Mouse (Mus musculus) embryo, embryonic 11.5 days (tissue): ENCODE data around the gene Chchd6.

Experiments
- DNase-seq: peaks from one replicate; pipeline ENCODE4 v3.0.0-alpha.2; 2012; ENCODE audit warnings: low read depth, low spot score

Chchd6 gene

DNA sequence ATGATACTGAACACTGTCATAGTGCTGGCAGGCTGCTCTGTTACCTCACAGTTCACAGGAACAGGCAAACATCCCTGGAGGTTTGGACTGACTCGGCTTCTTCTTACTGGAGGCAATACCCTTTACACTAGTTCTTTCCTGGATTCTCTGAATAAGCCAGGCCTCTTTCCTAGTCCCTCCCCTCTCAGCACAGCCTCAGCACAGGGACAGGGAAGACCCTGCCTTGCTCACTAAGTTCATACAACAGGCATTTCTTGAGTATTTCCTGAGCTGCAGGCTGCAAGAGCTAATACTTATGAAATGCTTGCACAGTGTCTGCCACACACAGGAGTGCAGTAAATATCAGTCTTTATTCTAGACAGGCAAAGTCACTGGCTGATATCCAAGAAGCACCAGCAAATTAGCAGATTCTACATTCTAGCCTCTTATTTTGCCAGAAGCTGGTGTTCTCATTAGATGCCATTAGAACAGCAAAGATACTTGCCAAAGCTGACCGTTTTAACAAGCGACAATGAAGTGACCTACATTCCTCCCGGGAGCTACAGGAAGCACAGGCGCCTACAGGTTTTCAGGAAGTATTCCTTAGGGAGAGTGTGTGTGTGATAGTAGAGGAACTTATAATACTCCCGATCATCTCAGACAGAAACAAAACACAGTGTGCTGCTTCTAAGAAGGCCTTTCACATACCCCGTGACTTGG is 142.3 kb downstream of the Chchd6 start:
- no peak for DNase-seq

DNA sequence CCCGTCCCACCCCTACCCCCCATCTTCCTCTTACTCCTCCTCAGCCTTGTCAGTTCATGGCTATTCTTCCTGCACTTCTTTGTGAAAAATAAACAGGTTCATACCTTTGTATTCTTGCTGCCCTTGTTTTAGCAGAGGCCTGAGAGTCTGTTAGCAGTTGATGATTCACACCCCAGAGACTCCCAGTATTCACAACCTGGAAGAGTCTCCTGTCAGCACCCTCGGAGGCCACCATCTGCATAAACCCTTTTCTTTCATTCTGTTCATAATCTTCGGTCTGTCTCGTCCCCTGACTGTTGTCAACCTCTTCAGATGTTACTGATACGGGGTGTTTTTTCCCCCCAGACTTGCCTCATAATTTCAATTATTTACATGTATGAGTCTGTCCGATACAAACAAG is 143.1 kb downstream of the Chchd6 start:
- DNase-seq, result no peak

DNA sequence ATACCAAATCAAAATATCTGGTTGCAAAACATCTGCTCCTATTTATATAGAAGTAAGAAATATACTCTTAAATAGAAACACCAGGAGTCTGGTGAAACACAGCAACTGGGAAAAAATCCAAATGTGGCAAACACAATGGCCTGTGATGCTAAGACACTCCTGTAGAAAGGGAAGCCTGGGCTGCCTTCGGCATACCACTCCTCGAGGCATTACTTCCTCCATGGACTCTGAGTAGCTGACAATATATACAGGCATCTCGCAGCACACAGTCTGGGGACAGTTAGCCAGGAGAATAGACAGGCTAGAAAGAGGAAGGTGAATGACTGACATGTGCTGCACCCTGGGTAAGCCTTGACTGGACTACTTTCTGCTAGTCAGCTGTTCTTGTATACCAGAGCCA is 146.7 kb downstream of the Chchd6 start:
- no peak for DNase-seq

DNA sequence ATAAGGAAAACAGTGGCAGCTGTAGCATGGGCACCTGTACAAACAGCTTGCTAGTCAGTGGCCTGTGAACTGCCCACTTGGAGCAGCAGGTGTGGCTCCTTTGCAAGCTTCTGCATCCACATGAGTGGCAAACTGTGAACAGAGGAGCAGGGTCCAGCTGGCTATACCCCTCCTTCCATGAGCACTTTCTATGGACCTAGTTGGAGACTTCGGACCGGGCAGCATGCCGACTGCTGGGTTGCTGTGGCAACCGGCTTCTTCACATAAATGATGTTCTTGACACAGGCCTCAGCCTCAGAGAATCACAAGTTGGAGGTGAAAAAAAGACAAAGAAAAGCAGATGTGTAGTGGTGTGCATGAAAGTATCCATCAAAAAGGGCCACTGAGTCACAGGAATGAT is 154.8 kb downstream of the Chchd6 start:
- DNase-seq, result no peak

DNA sequence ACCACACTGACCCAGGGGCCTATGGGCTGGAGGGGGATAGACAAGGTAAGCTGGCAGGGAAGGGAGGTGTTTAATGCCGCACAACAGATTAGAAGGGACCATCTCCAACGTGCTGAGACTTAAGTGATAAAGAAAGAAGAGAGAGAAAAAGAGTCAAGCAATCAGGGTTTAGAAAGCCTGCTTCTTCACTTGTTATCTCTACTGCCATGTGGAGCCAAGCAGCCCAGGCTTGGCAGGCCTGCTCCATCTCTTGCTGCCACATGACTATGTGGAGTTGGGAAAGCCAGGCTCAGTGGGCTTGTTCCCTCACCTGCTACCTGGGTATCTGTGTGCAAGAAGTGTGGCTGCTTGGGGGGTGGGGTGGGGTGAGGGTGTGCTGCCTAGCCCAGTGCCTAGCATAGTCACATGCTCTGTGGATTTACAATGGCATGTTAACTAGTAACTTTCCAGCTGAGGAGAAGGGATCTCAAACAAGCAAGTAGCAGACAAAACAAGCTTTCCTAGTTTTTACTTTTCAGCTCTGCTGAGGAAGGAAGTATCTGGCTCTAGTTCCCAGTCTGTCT is 163.5 kb downstream of the Chchd6 start:
- no peak for DNase-seq

DNA sequence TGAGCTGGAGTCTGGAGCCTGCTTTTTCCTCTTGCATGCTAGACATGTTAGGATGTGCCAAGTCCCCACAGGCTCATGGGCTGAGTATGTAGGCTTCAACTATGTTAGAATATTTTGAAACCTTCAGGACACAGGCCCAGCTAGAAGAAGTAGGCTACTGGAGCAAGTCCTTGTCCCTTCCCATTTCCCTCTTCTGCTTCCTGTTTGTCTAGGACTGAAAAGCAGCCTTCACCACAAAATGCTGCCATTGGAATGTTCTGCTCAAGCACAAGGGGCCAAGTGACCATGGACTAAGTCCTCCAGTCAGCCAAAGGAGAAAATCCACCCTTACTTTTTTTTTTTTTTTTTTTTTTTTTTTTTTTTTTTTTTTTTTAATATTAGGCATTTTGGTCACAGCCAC is 164.7 kb downstream of the Chchd6 start:
- DNase-seq, result no peak

DNA sequence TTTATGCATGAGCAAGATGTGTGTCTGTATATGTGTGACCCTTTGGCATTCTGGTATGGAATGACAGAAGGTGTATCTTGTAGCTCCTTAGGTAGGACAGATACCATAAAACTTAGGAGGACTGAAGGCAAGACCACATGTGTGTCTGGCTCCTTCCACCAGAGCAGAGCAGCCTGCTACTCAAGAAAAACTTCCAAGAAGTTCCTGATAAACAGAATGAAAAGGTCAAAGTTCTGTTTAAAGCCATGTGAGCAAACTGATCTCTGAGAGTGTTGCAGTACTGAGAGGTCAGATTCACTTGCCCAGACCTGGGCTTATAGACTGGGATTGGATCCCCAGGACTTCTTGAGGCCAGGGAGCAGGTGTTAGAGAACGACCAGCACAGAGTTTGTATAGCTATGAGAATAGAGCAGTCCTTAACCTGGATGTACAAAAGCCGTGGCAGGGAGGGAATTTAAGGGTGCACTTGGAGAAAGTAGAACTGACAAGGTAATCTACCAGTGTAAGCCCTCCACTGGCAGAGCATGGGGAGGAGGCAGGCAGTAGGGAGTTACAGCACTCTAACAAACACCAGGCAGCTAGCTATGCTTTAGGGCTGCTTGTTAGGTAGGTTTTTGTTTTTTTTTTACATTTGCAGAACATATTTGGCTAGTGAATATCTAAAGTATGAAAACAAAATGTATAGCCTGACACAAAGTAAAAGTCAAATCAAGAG is 166.6 kb downstream of the Chchd6 start:
- no peak for DNase-seq

DNA sequence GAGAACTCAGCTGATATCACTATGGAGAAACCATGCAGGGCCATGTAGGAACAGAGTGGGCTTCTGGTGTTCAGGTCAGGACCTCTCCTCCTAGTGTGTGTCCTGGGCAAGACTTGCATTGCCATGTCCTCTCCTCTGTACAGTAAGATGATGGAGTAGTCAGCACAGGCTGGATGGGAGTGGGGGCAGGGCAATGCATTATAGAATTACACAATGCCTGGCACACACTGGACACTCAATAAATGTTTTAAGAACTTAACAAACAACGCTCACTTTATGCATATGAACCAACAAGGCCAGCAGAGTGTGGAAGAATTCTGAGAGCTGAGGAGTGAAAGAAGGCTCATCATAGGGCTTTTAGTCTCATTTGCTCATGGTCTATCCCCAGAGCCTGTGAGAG is 171.0 kb downstream of the Chchd6 start:
- no peak for DNase-seq

DNA sequence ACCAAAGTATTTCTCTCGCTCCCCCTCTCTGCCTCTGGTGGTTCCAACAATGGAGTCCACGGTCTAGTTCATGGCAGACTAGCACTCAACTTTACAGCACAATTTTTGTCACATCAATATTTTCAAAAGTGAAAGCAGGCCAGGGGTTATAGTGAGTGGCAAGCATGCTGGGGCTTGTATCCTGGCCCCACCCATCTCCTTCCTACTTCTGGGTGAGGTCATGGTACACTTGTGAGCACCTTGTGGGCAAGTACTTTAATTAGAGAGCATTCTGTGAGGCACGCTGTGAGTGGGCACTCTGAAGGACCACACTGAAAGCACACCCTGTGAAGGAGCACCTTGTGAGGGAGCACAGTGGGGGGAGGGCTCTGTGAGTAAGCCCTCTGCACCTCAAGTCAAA is 172.8 kb downstream of the Chchd6 start:
- no peak for DNase-seq

DNA sequence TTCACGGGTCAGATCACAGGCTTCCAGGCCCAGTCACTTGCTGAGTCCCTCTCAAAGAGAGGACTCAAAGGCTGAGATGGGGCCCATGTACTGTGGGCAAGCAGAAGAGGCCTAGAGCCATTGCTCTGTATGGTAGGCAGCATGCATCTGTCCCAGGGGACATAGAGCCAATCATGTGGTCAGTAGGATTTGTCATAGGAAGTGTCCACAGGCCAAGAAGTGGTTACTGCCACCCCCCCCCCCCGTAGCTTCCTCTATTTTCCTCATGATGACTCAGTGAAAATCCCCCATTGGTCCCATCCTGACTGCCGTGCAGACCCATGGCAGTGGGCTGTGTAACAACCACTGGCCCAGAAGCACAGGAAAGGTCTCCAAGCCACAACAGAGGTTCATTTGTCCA is 173.5 kb downstream of the Chchd6 start:
- no peak for DNase-seq

DNA sequence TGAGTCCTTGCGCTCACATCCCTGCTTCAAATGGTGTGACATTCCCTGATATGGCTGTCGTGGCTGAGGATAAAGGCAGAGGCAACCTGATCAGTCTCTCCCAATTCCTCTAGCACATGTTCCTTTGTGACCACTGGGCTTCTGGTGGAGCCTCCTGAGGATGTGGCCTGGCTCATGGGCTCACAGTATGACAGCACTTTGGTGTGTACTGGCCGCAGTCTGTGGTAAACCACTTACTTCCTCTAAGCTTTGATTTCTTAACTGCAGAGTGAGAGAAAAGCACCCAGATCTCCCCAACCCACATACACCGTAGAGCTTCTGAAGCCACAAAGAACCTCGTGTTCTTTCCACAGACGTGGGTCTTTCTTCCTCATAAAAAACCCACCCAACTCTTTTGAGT is 173.9 kb downstream of the Chchd6 start:
- no peak for DNase-seq

DNA sequence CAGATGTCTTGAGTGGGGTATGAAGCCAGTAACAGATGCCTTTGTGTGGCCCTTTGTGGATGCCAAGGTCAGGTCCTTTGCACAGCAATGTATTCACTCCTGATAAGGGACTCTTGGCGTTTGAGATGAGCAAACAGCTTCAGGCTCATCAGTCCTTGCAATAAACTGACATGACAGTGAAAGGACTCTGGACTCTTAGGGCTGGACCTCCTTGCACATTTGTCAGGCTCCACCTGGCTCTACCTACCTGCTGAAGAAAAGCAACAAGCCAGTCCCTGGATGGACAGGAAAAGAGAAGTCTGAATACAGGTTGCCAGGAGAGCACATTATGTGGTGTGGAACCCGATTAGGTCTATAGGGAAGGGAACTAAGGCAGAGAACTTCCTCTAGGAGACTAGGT is 174.7 kb downstream of the Chchd6 start:
- DNase-seq, result no peak

DNA sequence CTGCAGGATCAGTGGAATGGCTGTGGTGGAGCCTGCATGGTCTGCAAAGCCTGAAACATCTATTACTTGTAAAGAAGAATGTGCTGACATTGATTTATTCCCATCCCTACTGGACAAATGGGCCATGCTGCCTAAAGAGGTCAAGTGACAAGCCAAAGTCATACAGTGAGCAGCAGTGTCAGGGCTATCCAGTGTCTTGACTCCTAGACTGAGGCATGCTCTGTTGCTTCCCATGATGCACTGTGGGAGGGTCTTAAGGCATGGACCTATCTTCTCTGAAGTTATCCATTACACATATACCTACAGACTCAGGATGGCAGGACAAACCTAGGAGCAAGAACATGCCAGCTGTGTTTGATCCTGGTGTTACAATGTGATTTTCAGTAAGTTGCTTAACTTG is 175.3 kb downstream of the Chchd6 start:
- no peak for DNase-seq

DNA sequence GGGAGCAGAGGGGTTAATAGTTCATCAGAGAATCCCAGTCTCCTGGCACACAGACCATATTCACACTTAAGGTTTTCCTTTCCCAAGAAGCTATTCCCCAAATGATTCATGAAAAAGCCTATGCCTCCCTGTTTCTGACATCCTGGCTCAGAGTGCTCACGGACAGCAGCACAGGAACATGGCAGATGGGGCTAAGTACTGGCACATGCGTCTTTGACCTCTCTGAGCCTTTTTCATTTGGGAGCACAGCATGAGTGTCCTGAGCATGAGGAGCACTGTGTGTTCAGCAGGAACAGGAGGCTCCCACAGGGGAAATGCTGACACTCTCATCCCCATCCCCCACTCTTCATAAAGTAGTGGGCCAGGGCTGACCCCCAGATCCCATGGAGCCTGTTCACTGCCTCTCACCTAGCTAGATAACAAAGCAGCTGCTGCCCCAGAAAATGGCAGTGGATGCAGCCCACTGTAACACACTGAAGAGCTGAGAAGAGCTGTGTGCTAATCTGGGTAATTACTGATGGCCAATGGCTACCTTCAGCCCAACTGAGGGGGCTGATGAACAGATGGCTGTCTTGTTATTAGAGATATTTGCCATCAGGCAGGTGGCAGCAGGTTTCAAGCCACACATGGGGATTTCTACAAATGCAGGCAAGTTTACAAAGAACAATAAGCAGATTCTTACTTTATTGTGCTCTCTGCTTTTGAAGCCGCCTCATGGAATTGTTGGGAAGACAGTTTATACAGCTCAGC is 176.2 kb downstream of the Chchd6 start:
- DNase-seq, result no peak

DNA sequence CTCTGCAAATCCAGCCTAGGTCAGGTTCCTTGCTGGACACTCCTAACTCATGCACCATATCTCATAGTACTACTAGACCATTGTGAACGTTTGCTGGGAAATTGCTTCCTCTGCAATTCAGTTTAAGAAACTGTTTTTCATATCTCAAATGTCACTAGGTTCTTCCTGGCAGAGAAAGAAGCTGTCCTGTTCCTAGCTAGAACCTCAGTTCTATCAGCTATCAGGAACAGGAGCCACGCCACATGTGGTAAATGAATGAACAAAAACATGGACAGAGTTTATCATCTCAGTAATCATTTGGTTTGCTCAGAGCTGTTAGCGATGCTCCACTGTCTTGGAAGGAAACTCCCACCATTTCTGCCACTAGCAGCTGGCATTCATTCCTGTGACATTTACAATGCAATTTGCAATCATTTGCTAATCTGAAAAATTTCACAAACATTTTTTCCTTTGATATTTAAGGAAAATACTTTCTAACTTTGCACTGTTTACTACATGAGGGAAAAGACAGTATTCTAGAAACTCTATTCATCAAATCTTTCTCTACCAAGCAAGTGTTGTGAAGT is 179.3 kb downstream of the Chchd6 start:
- no peak for DNase-seq

DNA sequence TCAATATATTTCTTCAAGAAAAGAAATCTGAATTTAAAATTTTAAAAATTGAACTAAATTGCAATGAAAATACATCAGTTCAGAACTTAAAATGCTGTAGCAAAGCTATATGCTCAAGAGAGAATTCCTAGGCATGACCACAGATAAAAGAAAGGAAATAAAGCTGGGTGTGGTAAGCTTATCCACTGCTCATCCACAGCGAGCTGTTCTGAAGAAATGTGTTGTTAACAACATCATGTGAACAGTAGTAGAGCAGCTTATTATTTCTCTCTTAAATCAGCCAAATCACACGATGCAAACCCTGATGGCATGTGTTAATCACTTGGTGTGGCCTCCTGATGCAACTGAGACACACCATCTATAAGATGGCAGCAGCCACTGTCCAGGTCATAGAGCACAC is 180.4 kb downstream of the Chchd6 start:
- no peak for DNase-seq

DNA sequence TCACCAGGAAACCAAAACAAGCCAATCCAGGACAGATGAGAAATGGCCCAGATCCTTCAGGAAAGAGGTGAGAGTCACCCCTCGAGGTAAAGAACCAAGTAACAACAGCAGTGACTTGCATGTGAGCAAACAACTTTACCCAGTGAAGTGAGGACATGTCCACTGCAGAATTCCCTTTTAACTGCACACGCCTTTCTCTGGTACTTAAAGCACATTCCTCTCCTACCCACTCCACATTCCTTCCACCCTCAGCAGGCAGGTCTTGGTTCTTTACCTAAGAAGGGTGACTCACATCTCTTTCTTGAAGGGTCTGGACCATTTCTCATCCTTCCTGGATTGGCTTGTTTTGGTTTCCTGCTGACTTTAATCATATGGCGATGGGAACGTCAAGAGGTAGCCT is 181.3 kb downstream of the Chchd6 start:
- DNase-seq, result no peak

DNA sequence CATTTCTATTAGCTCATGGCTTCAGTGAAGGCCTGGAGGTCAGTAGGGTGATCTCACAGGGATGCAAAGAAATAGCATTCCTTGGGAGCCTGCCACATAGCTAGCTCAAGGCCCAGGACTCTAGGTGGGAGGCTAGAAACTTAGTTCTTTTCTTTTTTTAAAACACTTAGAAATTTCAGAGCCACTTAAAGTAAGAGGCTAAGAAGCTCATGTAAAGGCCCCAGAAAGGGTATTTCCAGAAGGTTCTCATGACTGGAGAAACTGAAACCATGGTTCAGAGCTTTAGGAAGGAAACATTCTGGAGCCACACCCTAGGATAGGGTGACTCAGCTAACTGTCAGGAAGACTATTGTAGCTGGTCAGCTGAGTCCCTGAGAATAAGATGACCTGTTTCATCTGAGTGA is 182.0 kb downstream of the Chchd6 start:
- no peak for DNase-seq

DNA sequence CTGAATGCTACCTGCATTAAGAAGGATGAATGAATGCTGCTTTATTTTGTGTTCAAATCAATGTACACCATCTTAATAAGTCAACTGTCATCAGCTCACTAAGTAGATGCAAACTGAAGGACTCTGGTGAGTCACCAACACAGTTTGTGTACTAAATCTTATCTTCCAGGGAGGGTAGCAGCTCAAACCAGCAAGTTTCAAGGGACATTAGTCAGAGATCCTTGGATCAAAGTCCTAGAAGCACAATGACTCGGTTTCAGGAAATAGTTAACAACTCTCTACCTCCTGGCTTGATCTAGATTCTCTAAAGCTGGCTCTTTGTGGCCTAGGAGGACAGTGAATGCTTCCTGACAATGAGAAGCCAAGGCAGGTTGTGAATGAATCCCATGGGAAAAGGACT is 182.9 kb downstream of the Chchd6 start:
- DNase-seq, result no peak

DNA sequence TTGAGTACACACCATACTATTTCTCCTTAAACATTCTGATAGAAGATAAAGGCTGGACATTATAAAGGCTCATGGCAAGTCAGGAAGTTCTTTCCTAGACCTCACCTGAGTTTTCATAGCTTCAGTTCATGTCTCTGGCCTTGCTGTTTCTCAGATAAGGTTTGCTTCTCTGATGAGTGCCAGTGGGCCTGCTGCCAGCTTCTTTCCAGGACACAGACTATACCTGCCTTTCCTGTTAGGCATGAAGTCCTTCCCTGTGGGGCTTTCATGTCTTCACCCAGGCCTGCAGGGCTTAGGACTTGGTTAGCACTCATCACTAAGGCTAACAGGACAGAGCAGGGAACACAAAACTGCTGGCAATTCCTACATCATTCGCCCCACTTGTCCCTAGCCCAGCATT is 186.4 kb downstream of the Chchd6 start:
- no peak for DNase-seq

DNA sequence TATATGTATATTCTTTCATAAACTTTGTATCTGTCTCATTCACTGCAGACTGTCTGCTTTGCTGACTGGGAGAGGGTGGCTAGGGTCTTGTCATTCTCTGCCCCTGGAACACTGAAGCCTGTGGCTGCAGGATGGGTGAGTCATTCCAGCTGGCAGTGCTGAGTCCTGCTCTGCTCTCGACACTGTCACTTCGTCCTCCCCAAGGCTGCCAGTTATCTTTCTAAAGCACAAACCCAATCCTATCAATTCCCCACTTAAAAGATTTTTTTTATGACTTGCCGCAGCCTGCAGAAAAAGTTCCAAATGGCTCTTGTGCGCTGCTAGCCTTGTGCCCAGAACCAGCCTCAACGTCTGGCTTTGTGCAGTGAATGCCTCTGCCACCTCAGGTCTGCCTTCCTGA is 187.2 kb downstream of the Chchd6 start:
- DNase-seq, result no peak

DNA sequence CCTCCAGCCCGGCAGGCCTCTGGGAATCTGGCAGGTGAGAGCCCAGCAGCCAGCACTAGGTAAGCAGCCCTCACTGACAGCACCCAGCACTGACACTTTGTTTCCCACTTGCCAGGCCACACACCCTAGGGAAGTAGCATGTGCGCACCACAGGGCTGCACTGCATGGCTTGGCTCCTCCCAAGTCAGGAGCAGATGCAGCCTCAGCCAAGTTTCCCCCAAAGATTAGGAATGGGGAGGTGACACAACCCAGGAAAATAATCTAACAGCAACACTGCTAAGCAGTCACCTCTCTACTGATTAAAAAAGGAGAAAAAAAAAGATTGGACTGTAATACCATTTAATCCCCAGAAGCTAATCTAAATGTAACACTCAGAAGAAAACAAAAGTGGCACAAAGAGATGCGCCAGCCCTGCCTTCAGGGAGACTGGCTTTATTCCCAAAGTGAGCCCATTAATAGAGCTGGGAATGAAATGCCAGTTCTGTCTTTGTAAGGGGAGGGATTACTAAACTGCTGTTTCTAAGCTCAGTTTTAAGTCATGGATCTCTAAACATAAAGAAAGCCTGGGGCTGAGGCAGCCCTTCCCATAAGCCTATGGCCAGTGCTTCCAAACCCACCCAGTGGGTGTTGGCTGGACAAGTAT is 188.1 kb downstream of the Chchd6 start:
- DNase-seq, result no peak
